Mouse (Mus musculus) kidney, adult 2 months (tissue): ENCODE data around the gene Bpnt1. TPM values are rescaled to one million over a fixed set of nuclear protein-coding genes. Genes with fewer than 3 reads are reported as not detected.

Experiments used
- DNase-seq: peaks from one replicate; pipeline ENCODE4 v3.0.0; 2021
- H3K27ac ChIP-seq: fragments of 200-500 bp; 2 replicates; pipeline ENCODE4 v1.5.1; 2012; ENCODE audit warnings: low read depth, low read length, control low read depth, inconsistent platforms; ENCODE audit not compliant: insufficient read depth
- H3K27me3 ChIP-seq: fragments of 200-500 bp; replicated peaks from 2 replicates; pipeline ENCODE4 v1.6.1; 2012; ENCODE audit warnings: mild to moderate bottlenecking, moderate library complexity, low read length, inconsistent platforms; ENCODE audit not compliant: control insufficient read depth, insufficient read depth
- H3K36me3 ChIP-seq: fragments of 200-500 bp; 2 replicates; pipeline ENCODE4 v1.6.1; 2012; ENCODE audit warnings: mild to moderate bottlenecking, moderate library complexity, low read length, inconsistent platforms; ENCODE audit not compliant: control insufficient read depth, insufficient read depth
- H3K4me1 ChIP-seq: fragments of 200-500 bp; 2 replicates; pipeline ENCODE4 v1.6.1; 2011; ENCODE audit warnings: low read length; ENCODE audit not compliant: control insufficient read depth, insufficient read depth
- H3K4me3 ChIP-seq: fragments of 200-500 bp; 2 replicates; pipeline ENCODE4 v1.5.1; 2011; ENCODE audit warnings: mild to moderate bottlenecking, low read depth, low read length, control low read depth; ENCODE audit not compliant: insufficient read depth
- CTCF ChIP-seq: fragments of 200-500 bp; conservative IDR thresholded peaks from 2 replicates; pipeline ENCODE4 v1.5.1; 2011; ENCODE audit warnings: low read depth, mild to moderate bottlenecking, control low read depth, low read length, moderate library complexity, mixed read lengths; ENCODE audit not compliant: insufficient read depth, insufficient read length
- POLR2A ChIP-seq: fragments of 200-500 bp; IDR thresholded peaks from one replicate; pipeline ENCODE4 v1.6.1; 2011; ENCODE audit warnings: low read depth, low read length, control low read depth
- WGBS: fragments of 180-500 bp; shearing (Covaris S2); methylation state at CpG from one replicate; pipeline ENCODE4 v1.1.7; 2018; 5-methylcytosine and 5-hydroxymethylcytosine counted together
- polyA plus RNA-seq: library from polyadenylated mRNA; depleted of rRNA; stranded (reverse); fragments of >200 nt; gene quantifications from 2 replicates; pipeline ENCODE4 v1.2.3, GENCODE M21; 2012

The Bpnt1 gene
- polyA plus RNA-seq, 1 experiment = 464 TPM

- no peak for TF ChIP-seq CTCF
- peaks cover 2% of the 10 kb centered on the region; the same call in 1 of the 2 replicates for H3K36me3 ChIP-seq
- H3K4me1 ChIP-seq = no peaks in the 10 kb centered on the region
These were observed 26.3 kb downstream of the Bpnt1 start for GRCm38 (mm10) chr1:185358211-185358610.

GRCm38 (mm10) chr1:185362677-185363520 lies 30.9 kb downstream of the Bpnt1 start, which contains the start of gene Eprs:
Eprs (plus strand) TSS chr1:185363044.
- WGBS = under 1% methylated on average over 92 of the region's 92 CpGs
- Histone ChIP-seq H3K4me3 (peak within 1 kb of the TSS; percentile 83), H3K36me3 (0 out of 2 replicates have a peak, but pooled peaks cover 2% of the 10 kb centered on the region), H3K27me3 (no peaks in the 10 kb centered on the region), H3K4me1 (peaks cover 4% of the 10 kb centered on the region; the same call in 1 of the 2 replicates), H3K27ac (peak within 1 kb of the TSS; percentile 76)
- TF ChIP-seq CTCF = no peak
- TF ChIP-seq POLR2A = peak; percentile 60
- DNase-seq = peak; percentile 99

More at GRCm38 (mm10) chr1:185358211-185358610, 26.3 kb downstream of the Bpnt1 start:
- WGBS = 82% methylated on average over 4 of the region's 4 CpGs
- no peak for DNase-seq
- Histone ChIP-seq H3K4me3 (no peak overlapping the region), H3K27me3 (no peaks in the 10 kb centered on the region), H3K27ac (no peak overlapping the region)

- 2% methylated on average over 22 of the region's 22 CpGs for WGBS
- Histone ChIP-seq H3K36me3 (no peaks in the 10 kb centered on the region), H3K4me1 (peaks cover 4% of the 10 kb centered on the region; the same call in 1 of the 2 replicates), H3K27ac (peak overlapping the region; percentile 49), H3K4me3 (peak overlapping the region; percentile 76), H3K27me3 (no peaks in the 10 kb centered on the region)
- TF ChIP-seq POLR2A = no peak
- peak; percentile 76 for DNase-seq
These were observed 31.7 kb downstream of the Bpnt1 start for GRCm38 (mm10) chr1:185363526-185364182.

GRCm38 (mm10) chr1:185364183-185364540 lies 32.2 kb downstream of the Bpnt1 start:
- Histone ChIP-seq H3K36me3 (no peaks in the 10 kb centered on the region), H3K4me3 (no peak overlapping the region), H3K4me1 (peaks cover 4% of the 10 kb centered on the region; the same call in 1 of the 2 replicates), H3K27me3 (no peaks in the 10 kb centered on the region), H3K27ac (no peak overlapping the region)
- DNase-seq = no peak
- TF ChIP-seq CTCF = no peak
- no peak for TF ChIP-seq POLR2A
- WGBS = 18% methylated on average over 6 of the region's 6 CpGs

GRCm38 (mm10) chr1:185367383-185367782 lies 35.4 kb downstream of the Bpnt1 start:
- Histone ChIP-seq H3K4me3 (no peak overlapping the region), H3K27me3 (no peaks in the 10 kb centered on the region), H3K4me1 (peaks cover 11% of the 10 kb centered on the region), H3K36me3 (peaks cover 9% of the 10 kb centered on the region), H3K27ac (no peak overlapping the region)
- TF ChIP-seq POLR2A (no peak), CTCF (no peak)
- no peak for DNase-seq
- WGBS = 69% methylated on average over 6 of the region's 6 CpGs

- DNase-seq = peak; percentile 58
- TF ChIP-seq POLR2A (no peak), CTCF (no peak)
- no peak overlapping the region for H3K4me3 ChIP-seq
- H3K27ac ChIP-seq = peak overlapping the region; percentile 45; the same call in 1 of the 2 replicates
- H3K36me3 ChIP-seq = peaks cover 15% of the 10 kb centered on the region
- H3K4me1 ChIP-seq = peaks cover 6% of the 10 kb centered on the region
- H3K27me3 ChIP-seq = no peaks in the 10 kb centered on the region
- WGBS = 48% methylated on average over 6 of the region's 6 CpGs
These were observed 38.0 kb downstream of the Bpnt1 start for GRCm38 (mm10) chr1:185369979-185370378.

GRCm38 (mm10) chr1:185376390-185376789 lies 44.4 kb downstream of the Bpnt1 start:
- no peaks in the 10 kb centered on the region for H3K4me1 ChIP-seq
- no peak for DNase-seq
- H3K36me3 ChIP-seq = peaks cover 19% of the 10 kb centered on the region
- H3K27ac ChIP-seq = no peak overlapping the region
- H3K27me3 ChIP-seq = no peaks in the 10 kb centered on the region
- TF ChIP-seq CTCF (no peak), POLR2A (no peak)
- H3K4me3 ChIP-seq = no peak overlapping the region
